Mouse (Mus musculus) kidney, embryonic 14.5 days (tissue): ENCODE measurements around the gene Piezo1. TPM values are rescaled to one million over a fixed set of nuclear protein-coding genes. Genes with fewer than 3 reads are reported as not detected.

Experiments used
- ATAC-seq: fragments of 200-750 bp; cut with Nextera tagmentation; 2 replicates; pipeline ENCODE4 v1.8.0; 2017; ENCODE audit warnings: moderate number of reproducible peaks, mild to moderate bottlenecking, moderate TSS enrichment, moderate library complexity; ENCODE audit not compliant: low FRiP score, low TSS enrichment
- H3K27ac ChIP-seq: fragments of 300-500 bp; sonication (generic); 2 replicates; pipeline ENCODE4 v1.5.1; 2014; ENCODE audit warnings: low read depth, mild to moderate bottlenecking, low read length, moderate library complexity, mixed read lengths
- H3K27me3 ChIP-seq: fragments of 300-500 bp; sonication (generic); 2 replicates; pipeline ENCODE4 v1.6.1; 2014; ENCODE audit warnings: mild to moderate bottlenecking, low read length; ENCODE audit not compliant: control insufficient read depth, insufficient read depth
- H3K36me3 ChIP-seq: fragments of 300-500 bp; sonication (generic); 2 replicates; pipeline ENCODE4 v1.6.1; 2014; ENCODE audit warnings: low read length, mixed read lengths; ENCODE audit not compliant: control insufficient read depth, insufficient read depth
- H3K4me1 ChIP-seq: fragments of 300-500 bp; sonication (generic); 2 replicates; pipeline ENCODE4 v1.6.1; 2014; ENCODE audit warnings: low read length, mixed read lengths; ENCODE audit not compliant: control insufficient read depth, insufficient read depth
- H3K4me2 ChIP-seq: fragments of 300-500 bp; sonication (generic); replicated peaks from 2 replicates; pipeline ENCODE4 v1.6.1; 2014; ENCODE audit warnings: low read depth, mild to moderate bottlenecking, low read length
- H3K4me3 ChIP-seq: fragments of 300-500 bp; sonication (generic); 2 replicates; pipeline ENCODE4 v1.5.1; 2014; ENCODE audit warnings: mild to moderate bottlenecking, low read length
- H3K9ac ChIP-seq: fragments of 300-500 bp; sonication (generic); 2 replicates; pipeline ENCODE4 v1.6.1; 2014; ENCODE audit warnings: low read depth, mild to moderate bottlenecking, low read length, moderate library complexity
- H3K9me3 ChIP-seq: fragments of 300-500 bp; sonication (generic); 2 replicates; pipeline ENCODE4 v1.6.1; 2016; ENCODE audit warnings: low read length; ENCODE audit not compliant: control insufficient read depth
- WGBS: fragments of 180-500 bp; shearing (Covaris S2); extraction: QIAGEN DNeasy Blood & Tissue Kit; methylation state at CpG from one replicate; pipeline ENCODE4 v1.1.7; 2014; 5-methylcytosine and 5-hydroxymethylcytosine counted together
- polyA plus RNA-seq: library from polyadenylated mRNA; unstranded; fragments of >200 nt; fragmentation: Nextera tagmentation; extraction: Ambion mirVana; gene quantifications from 2 replicates; pipeline ENCODE4 v1.2.1, GENCODE M21; 2014

The Piezo1 gene
- polyA plus RNA-seq, 1 experiment from 2014 or later = 17.9 TPM

GRCm38 (mm10) chr8:122554786-122555185 lies 3.7 kb upstream of the Piezo1 start:
- no peaks in the 10 kb centered on the region for H3K36me3 ChIP-seq
- H3K27me3 ChIP-seq = no peaks in the 10 kb centered on the region
- no peak overlapping the region for H3K27ac ChIP-seq
- H3K9me3 ChIP-seq = no peaks in the 10 kb centered on the region
- no peak overlapping the region for H3K9ac ChIP-seq
- peaks cover 15% of the 10 kb centered on the region for H3K4me1 ChIP-seq
- H3K4me3 ChIP-seq = no peak overlapping the region
- WGBS = 88% methylated on average over 6 of the region's 6 CpGs
- no peak for ATAC-seq
- H3K4me2 ChIP-seq = no peak overlapping the region

DNA sequence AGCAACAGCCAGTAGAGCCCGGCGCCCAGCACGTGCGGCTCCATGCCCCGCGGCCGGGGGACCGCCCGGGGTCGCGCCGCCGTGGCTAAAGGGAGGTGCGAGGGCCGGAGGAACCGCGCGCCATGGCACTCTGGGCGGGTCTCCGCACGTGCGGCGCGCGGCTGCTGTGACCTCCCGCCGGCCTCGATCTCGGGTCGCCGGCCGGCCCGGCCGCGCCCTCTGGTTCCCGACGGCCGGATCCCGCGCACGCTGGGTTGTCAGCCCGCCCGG lies 199 bp downstream of the Piezo1 start:
- peak overlapping the region; percentile 81 for H3K27ac ChIP-seq
- peak; percentile 37; the same call in 1 of the 2 replicates for ATAC-seq
- WGBS = 0% methylated on average over 35 of the region's 43 CpGs
- peaks cover 34% of the 10 kb centered on the region for H3K4me1 ChIP-seq
- H3K4me2 ChIP-seq = peak overlapping the region; percentile 95
- H3K9me3 ChIP-seq = no peaks in the 10 kb centered on the region
- peak overlapping the region; percentile 65 for H3K4me3 ChIP-seq
- H3K36me3 ChIP-seq = no peaks in the 10 kb centered on the region
- H3K27me3 ChIP-seq = no peaks in the 10 kb centered on the region
- H3K9ac ChIP-seq = peak overlapping the region; percentile 91

- peak; percentile 40 for ATAC-seq
- 4% methylated on average over 51 of the region's 52 CpGs for WGBS
- Histone ChIP-seq H3K4me3 (peak overlapping the region; percentile 65), H3K9ac (peak overlapping the region; percentile 91), H3K36me3 (no peaks in the 10 kb centered on the region), H3K27me3 (no peaks in the 10 kb centered on the region), H3K27ac (peak overlapping the region; percentile 81), H3K4me1 (peaks cover 37% of the 10 kb centered on the region), H3K4me2 (peak overlapping the region; percentile 95), H3K9me3 (no peaks in the 10 kb centered on the region)
Measured at GRCm38 (mm10) chr8:122550234-122550994, 715 bp downstream of the Piezo1 start.

- H3K4me3 ChIP-seq = peak overlapping the region; percentile 65; the same call in 1 of the 2 replicates
- no peaks in the 10 kb centered on the region; the same call in 1 of the 2 replicates for H3K36me3 ChIP-seq
- peak overlapping the region; percentile 95 for H3K4me2 ChIP-seq
- H3K4me1 ChIP-seq = peaks cover 37% of the 10 kb centered on the region
- 75% methylated on average over 3 of the region's 3 CpGs for WGBS
- no peak for ATAC-seq
- H3K9me3 ChIP-seq = no peaks in the 10 kb centered on the region
- H3K27ac ChIP-seq = no peak overlapping the region; the same call in 1 of the 2 replicates
- H3K9ac ChIP-seq = peak overlapping the region; percentile 91; the same call in 1 of the 2 replicates
- no peaks in the 10 kb centered on the region for H3K27me3 ChIP-seq
Measured at GRCm38 (mm10) chr8:122548891-122549439, 2.2 kb downstream of the Piezo1 start.

GRCm38 (mm10) chr8:122548331-122548730 lies 2.8 kb downstream of the Piezo1 start:
- Histone ChIP-seq H3K4me3 (no peak overlapping the region), H3K4me1 (peaks cover 37% of the 10 kb centered on the region), H3K9me3 (no peaks in the 10 kb centered on the region), H3K36me3 (no peaks in the 10 kb centered on the region; the same call in 1 of the 2 replicates), H3K4me2 (peak overlapping the region; percentile 18; the same call in 1 of the 2 replicates), H3K27ac (no peak overlapping the region; the same call in 1 of the 2 replicates), H3K27me3 (no peaks in the 10 kb centered on the region), H3K9ac (no peak overlapping the region; the same call in 1 of the 2 replicates)
- no peak for ATAC-seq
- 55% methylated on average over 13 of the region's 13 CpGs for WGBS

DNA sequence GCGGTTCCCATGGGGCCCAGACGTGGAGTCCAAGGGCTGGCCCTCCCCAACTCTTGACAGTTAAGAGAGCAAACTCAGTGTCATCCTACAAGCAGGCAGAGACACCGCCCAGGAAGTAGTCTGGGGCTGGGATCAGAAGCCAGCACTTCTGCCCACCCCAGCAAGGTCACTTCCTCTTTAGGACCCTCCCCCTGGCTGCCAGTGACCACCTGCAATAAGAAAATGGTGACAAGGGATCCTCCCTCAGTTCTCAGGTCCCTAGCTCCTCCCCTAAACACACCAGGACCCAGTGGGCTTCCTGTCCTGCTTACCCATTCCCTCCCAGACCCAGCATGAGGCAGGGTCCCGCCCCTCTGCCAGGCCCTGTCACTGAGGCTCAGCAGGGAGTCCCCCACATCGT lies 3.3 kb downstream of the Piezo1 start:
- Histone ChIP-seq H3K27ac (peak overlapping the region; percentile 85), H3K4me1 (peaks cover 37% of the 10 kb centered on the region), H3K4me2 (peak overlapping the region; percentile 18), H3K36me3 (no peaks in the 10 kb centered on the region; the same call in 1 of the 2 replicates), H3K4me3 (peak overlapping the region; percentile 1; the same call in 1 of the 2 replicates), H3K27me3 (no peaks in the 10 kb centered on the region), H3K9me3 (no peaks in the 10 kb centered on the region), H3K9ac (no peak overlapping the region; the same call in none of the 2 replicates)
- peak; percentile 26 for ATAC-seq
- 16% methylated on average over 5 of the region's 5 CpGs for WGBS

- peak; percentile 11; the same call in 1 of the 2 replicates for ATAC-seq
- H3K27me3 ChIP-seq = no peaks in the 10 kb centered on the region
- no peaks in the 10 kb centered on the region for H3K9me3 ChIP-seq
- WGBS = 18% methylated on average over 24 of the region's 24 CpGs
- peak overlapping the region; percentile 85 for H3K27ac ChIP-seq
- no peaks in the 10 kb centered on the region; the same call in 1 of the 2 replicates for H3K36me3 ChIP-seq
- no peak overlapping the region; the same call in 1 of the 2 replicates for H3K4me3 ChIP-seq
- H3K4me1 ChIP-seq = peaks cover 37% of the 10 kb centered on the region
- peak overlapping the region; percentile 18 for H3K4me2 ChIP-seq
- peak overlapping the region; percentile 46 for H3K9ac ChIP-seq
Measured at GRCm38 (mm10) chr8:122546811-122547453, 4.2 kb downstream of the Piezo1 start.

DNA sequence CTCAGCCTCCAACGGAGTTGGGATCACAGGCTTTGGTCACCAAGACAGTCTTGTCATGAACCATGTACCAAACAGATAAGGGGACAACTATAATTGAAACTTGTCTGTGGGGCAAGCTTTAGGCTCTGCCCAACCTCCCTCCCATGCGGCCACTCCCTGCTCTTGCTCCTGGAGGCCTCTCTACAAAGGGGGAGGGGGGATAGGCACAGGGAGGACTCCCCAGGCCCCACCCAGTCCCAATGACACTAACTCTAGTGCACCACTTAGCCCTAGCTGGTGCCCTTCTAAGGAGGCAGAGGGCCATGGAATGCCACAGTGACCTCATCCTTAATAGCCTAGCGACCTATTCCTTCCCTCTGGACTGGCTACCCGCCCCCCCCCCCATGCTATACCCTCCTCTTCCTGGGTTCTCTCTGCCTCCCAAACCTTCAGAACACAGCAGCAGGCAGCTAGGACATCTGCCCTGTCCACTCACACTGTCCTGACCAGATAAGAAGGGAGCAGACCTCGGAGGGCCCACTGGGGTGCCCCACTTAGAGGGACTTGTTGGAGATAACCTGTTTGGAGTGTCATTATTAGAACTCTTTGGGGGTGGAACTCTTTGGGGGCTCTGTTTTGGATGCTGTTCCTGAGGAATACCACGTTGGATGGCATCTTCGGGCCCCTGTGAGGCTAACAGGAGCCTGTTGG lies 4.9 kb downstream of the Piezo1 start:
- H3K27me3 ChIP-seq = no peaks in the 10 kb centered on the region
- H3K9ac ChIP-seq = peak overlapping the region; percentile 46; the same call in 1 of the 2 replicates
- no peak for ATAC-seq
- 68% methylated on average over 7 of the region's 7 CpGs for WGBS
- peak overlapping the region; percentile 85 for H3K27ac ChIP-seq
- H3K36me3 ChIP-seq = no peaks in the 10 kb centered on the region; the same call in 1 of the 2 replicates
- H3K4me2 ChIP-seq = peak overlapping the region; percentile 18; the same call in 1 of the 2 replicates
- H3K4me3 ChIP-seq = no peak overlapping the region
- H3K4me1 ChIP-seq = peaks cover 37% of the 10 kb centered on the region
- no peaks in the 10 kb centered on the region for H3K9me3 ChIP-seq
